Comparison of ENCODE assay signal across 9 mouse cellular contexts in the genomic region with DNA sequence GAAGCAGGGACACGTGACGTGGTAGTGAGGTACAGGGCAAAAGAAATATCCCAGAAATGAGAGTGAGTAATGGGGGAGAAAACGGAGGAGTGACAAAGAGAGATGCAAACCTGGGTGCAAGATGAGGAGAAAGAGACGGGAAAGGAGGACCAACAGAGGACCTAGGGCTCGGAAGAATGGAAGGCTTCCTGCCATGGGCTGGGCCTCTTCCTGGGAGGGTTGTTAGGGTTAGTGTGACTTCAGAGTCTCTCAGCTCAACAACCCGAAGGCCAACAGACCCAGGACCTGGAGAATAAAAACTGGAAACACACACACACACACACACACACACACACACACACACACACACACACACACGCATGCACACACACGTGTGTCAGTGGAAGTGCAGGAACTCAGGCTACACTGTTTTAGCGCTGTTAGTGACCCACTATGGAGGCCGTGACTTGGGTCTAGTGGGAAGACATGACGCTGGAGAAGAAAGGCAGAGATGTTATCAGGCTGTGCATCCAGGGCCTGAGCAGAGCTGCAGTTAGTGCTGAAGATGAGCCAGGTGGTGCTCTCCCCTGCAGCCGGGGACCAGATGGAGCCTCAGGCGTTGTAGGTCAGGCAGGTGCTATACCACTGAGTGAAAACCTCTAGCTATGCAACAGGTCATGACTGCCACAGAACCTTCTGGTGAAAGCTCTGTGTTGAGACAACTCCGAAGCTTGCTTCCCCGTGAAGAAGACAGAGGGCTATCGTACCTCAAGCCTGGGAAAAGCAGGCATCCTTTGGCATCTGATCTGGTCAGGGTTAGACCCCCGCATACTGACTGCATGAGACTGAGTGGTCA. TPM values are rescaled to one million over a fixed set of nuclear protein-coding genes. Genes with fewer than 3 reads are reported as not detected.
DNase-seq lines count a peak whose midpoint lies in the region; ATAC-seq and TF ChIP-seq lines count a peak whose summit lies in the region.
"Had no signal": no experiment of that assay in that cellular context is flagged by ENCODE, and none has a peak within 500 bp of the region (broad histone marks: within the 10 kb centered on the region; RNA-seq: fewer than 3 reads in every experiment).

No protein-coding gene starts in this region.

- dilution Hi-C loops in CH12.LX (cut with MboI; ENCODE audit: extremely low pct_ligation_motif_present, extremely low pct_unique_long_range_greater_than_20kb, low sequenced_read_pairs), result no loop called here

- 23% methylated on average over 17 of the region's 17 CpGs for WGBS in forebrain, embryonic 11.5 days
- 43% methylated on average over 17 of the region's 17 CpGs for WGBS in intestine, embryonic 14.5 days
- 35% methylated on average over 16 of the region's 17 CpGs for WGBS in neural tube, embryonic 13.5 days

- H3K4me2 ChIP-seq in CH12.LX (ENCODE audit: insufficient read depth, low read depth, poor library complexity, severe bottlenecking), result 0 out of 2 replicates have a peak overlapping the region, but pooled peaks have one; percentile 12
- peak overlapping the region; percentile 45 for H3K4me2 ChIP-seq in forebrain, embryonic 11.5 days (ENCODE audit: low read depth, low read length, severe bottlenecking)
- H3K4me2 ChIP-seq in intestine, embryonic 14.5 days (ENCODE audit: low read length), result peak overlapping the region; percentile 50
- peak overlapping the region; percentile 44 for H3K4me2 ChIP-seq in neural tube, embryonic 13.5 days

- TF ChIP-seq CTCF in CH12.LX (conservative IDR thresholded peaks at IDR 0.05 in 1 of 2, IDR thresholded peaks at IDR 0.05 in 1 of 2; ENCODE audit: low read depth in 2 of 2, low read length in 2 of 2), result no peak

- TF ChIP-seq RAD21 in CH12.LX (IDR thresholded peaks at IDR 0.05; ENCODE audit: low read depth, low read length), result no peak

- no peaks in the 10 kb centered on the region for H3K36me3 ChIP-seq in CH12.LX (replicated peaks in 1 of 2; ENCODE audit: control insufficient read depth in 1 of 2, insufficient read depth in 1 of 2, low read length in 1 of 2)
- H3K36me3 ChIP-seq in forebrain, embryonic 11.5 days (ENCODE audit: control insufficient read depth, insufficient read depth, low read length), result no peaks in the 10 kb centered on the region
- no peaks in the 10 kb centered on the region for H3K36me3 ChIP-seq in intestine, embryonic 14.5 days (ENCODE audit: control insufficient read depth, insufficient read depth, low read length)
- no peaks in the 10 kb centered on the region for H3K36me3 ChIP-seq in neural tube, embryonic 13.5 days

- no peaks in the 10 kb centered on the region for H3K9me3 ChIP-seq in CH12.LX (replicated peaks; ENCODE audit: low read length)
- no peaks in the 10 kb centered on the region for H3K9me3 ChIP-seq in forebrain, embryonic 11.5 days (ENCODE audit: control insufficient read depth, low read length)
- no peaks in the 10 kb centered on the region for H3K9me3 ChIP-seq in intestine, embryonic 14.5 days (ENCODE audit: control insufficient read depth, low read length)
- no peaks in the 10 kb centered on the region for H3K9me3 ChIP-seq in neural tube, embryonic 13.5 days

- peak; percentile 94 for DNase-seq in heart, adult 11 months
- DNase-seq in heart, adult 9 months (ENCODE audit: low spot score in 2 of 2), result no peak
- DNase-seq in CH12.LX (ENCODE audit: extremely low read depth) (no peak), adipocyte (ENCODE audit: low spot score) (no peak)
- peak; percentile 53 for DNase-seq in forebrain, embryonic 11.5 days (ENCODE audit: low spot score)
- peak; percentile 49 for DNase-seq in intestine, embryonic 14.5 days (ENCODE audit: low spot score)
- no peak for DNase-seq in yolk sac, embryonic 10.5 days (ENCODE audit: low spot score)

- no peak for TF ChIP-seq POLR2A in CH12.LX (IDR thresholded peaks at IDR 0.05; ENCODE audit: low read depth, low read length)

- H3K4me3 ChIP-seq in CH12.LX (replicated peaks in 1 of 3; ENCODE audit: low read depth in 2 of 3, low read length in 2 of 3, poor library complexity in 1 of 3), result no peak overlapping the region
- H3K4me3 ChIP-seq in forebrain, embryonic 11.5 days (ENCODE audit: low read depth, low read length), result no peak overlapping the region
- no peak overlapping the region for H3K4me3 ChIP-seq in intestine, embryonic 14.5 days (ENCODE audit: low read depth, low read length)
- H3K4me3 ChIP-seq in neural tube, embryonic 13.5 days, result no peak overlapping the region

- in situ Hi-C loops in CH12.LX (cut with MboI; ENCODE audit: low pct_ligation_motif_present, low pct_unique_long_range_greater_than_20kb, low sequenced_read_pairs), result loop anchor here (5.0 to 25.0 kb wide), 3 partner anchors 212 to 837 kb away; partner anchors contain the start of gene Ttc12

- H3K79me2 ChIP-seq in CH12.LX (replicated peaks; ENCODE audit: control insufficient read depth, extremely low read depth, insufficient read depth, poor library complexity, severe bottlenecking), result no peaks in the 10 kb centered on the region

- no peak for ATAC-seq in forebrain, embryonic 11.5 days (replicated peaks; ENCODE audit: low FRiP score)
- no peak for ATAC-seq in intestine, embryonic 14.5 days (replicated peaks; ENCODE audit: low FRiP score, low TSS enrichment, low read depth)
- no peak for ATAC-seq in neural tube, embryonic 13.5 days (ENCODE audit: low read depth)

- no peak for TF ChIP-seq EP300 in CH12.LX (IDR thresholded peaks at IDR 0.05; ENCODE audit: low read length)

- H3K27me3 ChIP-seq in CH12.LX (replicated peaks), result no peaks in the 10 kb centered on the region
- H3K27me3 ChIP-seq in forebrain, embryonic 11.5 days (ENCODE audit: control insufficient read depth, insufficient read depth, low read length), result no peaks in the 10 kb centered on the region; the same call in 1 of the 2 replicates
- H3K27me3 ChIP-seq in intestine, embryonic 14.5 days (replicated peaks; ENCODE audit: control insufficient read depth, insufficient read depth, low read length), result peaks cover 3% of the 10 kb centered on the region
- H3K27me3 ChIP-seq in neural tube, embryonic 13.5 days, result peaks cover 24% of the 10 kb centered on the region

- H3K9ac ChIP-seq in CH12.LX (ENCODE audit: insufficient read depth, low read depth), result no peak overlapping the region
- no peak overlapping the region; the same call in 1 of the 2 replicates for H3K9ac ChIP-seq in forebrain, embryonic 11.5 days (ENCODE audit: low read length)
- H3K9ac ChIP-seq in intestine, embryonic 14.5 days (ENCODE audit: low read length), result no peak overlapping the region
- no peak overlapping the region for H3K9ac ChIP-seq in neural tube, embryonic 13.5 days

- H3K4me1 ChIP-seq in CH12.LX (ENCODE audit: control insufficient read depth in 1 of 2, insufficient read depth in 2 of 2), result peaks cover 2 to 19% of the 10 kb centered on the region in 2 experiments; a peak in 3 of 4 replicates
- H3K4me1 ChIP-seq in forebrain, embryonic 11.5 days (replicated peaks; ENCODE audit: control insufficient read depth, insufficient read depth, low read length), result peaks cover 36% of the 10 kb centered on the region
- H3K4me1 ChIP-seq in intestine, embryonic 14.5 days (replicated peaks; ENCODE audit: control insufficient read depth, insufficient read depth, low read length), result peaks cover 14% of the 10 kb centered on the region
- peaks cover 41% of the 10 kb centered on the region for H3K4me1 ChIP-seq in neural tube, embryonic 13.5 days (replicated peaks)

- H3K27ac ChIP-seq in CH12.LX (ENCODE audit: insufficient read depth, low read depth), result no peak overlapping the region
- peak overlapping the region; percentile 37; the same call in 1 of the 2 replicates for H3K27ac ChIP-seq in forebrain, embryonic 11.5 days (ENCODE audit: low read depth, low read length)
- H3K27ac ChIP-seq in intestine, embryonic 14.5 days (ENCODE audit: low read depth), result no peak overlapping the region
- H3K27ac ChIP-seq in neural tube, embryonic 13.5 days (replicated peaks), result no peak overlapping the region

TF ChIP-seq in CH12.LX, 34 proteins besides CTCF, POLR2A, EP300 and RAD21:
- TF ChIP-seq MEF2A (IDR thresholded peaks at IDR 0.05; ENCODE audit: borderline replicate concordance, low read depth, low read length), result no peak
- TF ChIP-seq RCOR1 (conservative IDR thresholded peaks at IDR 0.05; ENCODE audit: low read depth, low read length), result no peak
- TF ChIP-seq HCFC1 (IDR thresholded peaks at IDR 0.05; ENCODE audit: low read depth, low read length), result no peak
- no peak for TF ChIP-seq SMC3 (IDR thresholded peaks at IDR 0.05; ENCODE audit: low read depth, low read length)
- TF ChIP-seq GABPA (IDR thresholded peaks at IDR 0.05; ENCODE audit: insufficient replicate concordance, low read depth, low read length), result no peak
- TF ChIP-seq MYC (IDR thresholded peaks at IDR 0.05; ENCODE audit: low read depth, low read length), result no peak
- no peak for TF ChIP-seq ELF1 (IDR thresholded peaks at IDR 0.05; ENCODE audit: low read depth, low read length)
- no peak for TF ChIP-seq MAX (IDR thresholded peaks at IDR 0.05; ENCODE audit: low read length)
- no peak for TF ChIP-seq USF2 (conservative IDR thresholded peaks at IDR 0.05; ENCODE audit: low read depth, low read length)
- no peak for TF ChIP-seq ZKSCAN1 (IDR thresholded peaks at IDR 0.05; ENCODE audit: borderline replicate concordance, low read depth, low read length)
- TF ChIP-seq MAZ (IDR thresholded peaks at IDR 0.05; ENCODE audit: low read depth, low read length), result no peak

RNA-seq across cellular contexts. Expression of gene Nnmt, which starts 45.1 kb away (rescaled TPM):
- total RNA-seq in CH12.LX (2012; rRNA removed) (not detected in 2 replicates), CH12.LX (2014; rRNA removed) (not detected in 2 replicates)
- polyA plus RNA-seq in CH12.LX (2012; ENCODE audit: insufficient read length, low read depth), result not detected in 2 replicates
- polyA plus RNA-seq in forebrain, embryonic 11.5 days (2014; fragmentation: Nextera tagmentation; extraction: Ambion mirVana), result 1.1 and 1.9 TPM in 2 replicates
- 2.3 and 2.7 TPM in 2 replicates for polyA plus RNA-seq in intestine, embryonic 14.5 days (2014; fragmentation: Nextera tagmentation; extraction: Ambion mirVana)
- polyA plus RNA-seq in neural tube, embryonic 13.5 days (2015; fragmentation: Nextera tagmentation; extraction: Ambion mirVana), result 0.75 and 1.6 TPM in 2 replicates
- total RNA-seq: common myeloid progenitor, adult 5-6 weeks had no signal

Comparison
In these comparisons a context has a peak if more than half of its experiments do, and no peak if none do; other contexts are left out.
1. DNase-seq: peak in heart, adult 11 months (single experiment), forebrain, embryonic 11.5 days (single experiment) and intestine, embryonic 14.5 days (single experiment); none in heart, adult 9 months (0 of 2), CH12.LX (single experiment), adipocyte (single experiment) and yolk sac, embryonic 10.5 days (single experiment).
2. Peak in every context shown above with its lines, with median percentiles within 50 percentile points of each other: H3K4me2 ChIP-seq.